8 mouse cellular contexts compared by ENCODE assay signal in genomic region chr19:18716374-18716773, GRCm38 (mm10). TPM values are rescaled to one million over a fixed set of nuclear protein-coding genes. Genes with fewer than 3 reads are reported as not detected.
A peak's percentile ranks its signal among the peaks of the same experiment; 100 is the strongest.
DNase-seq lines count a peak whose midpoint lies in the region; ATAC-seq and TF ChIP-seq lines count a peak whose summit lies in the region.

No protein-coding gene starts in this region.

- no peak overlapping the region for H3K27ac ChIP-seq in kidney, embryonic 14.5 days (ENCODE audit: low read depth, low read length)
- H3K27ac ChIP-seq in left cerebral cortex, adult 2 months, result no peak overlapping the region

- peak; percentile 74 for DNase-seq in kidney, adult 18-20 months
- DNase-seq in ZHBTc4 (ENCODE audit: low read depth, low spot score), result peak; percentile 79
- DNase-seq in embryo, embryonic 10 days (ENCODE audit: low spot score), result peak; percentile 70
- peak; percentile 75 to 85 for DNase-seq in heart, postnatal 10 days
- DNase-seq in left cerebral cortex, adult 2 months (ENCODE audit: extremely low spot score in 1 of 2, low spot score in 2 of 2), result peak; percentile 48 to 65
- peak; percentile 60 to 74 for DNase-seq in natural killer cell, adult 2 months (ENCODE audit: low spot score in 2 of 2)
- peak; percentile 76 for DNase-seq in thymus, postnatal 14 days

- H3K9ac ChIP-seq in kidney, embryonic 14.5 days (ENCODE audit: low read depth, low read length), result no peak overlapping the region

- WGBS in kidney, embryonic 14.5 days, result 30% methylated on average over 1 of the region's 1 CpGs

- H3K27me3 ChIP-seq in kidney, embryonic 14.5 days (ENCODE audit: control insufficient read depth, insufficient read depth, low read length), result no peaks in the 10 kb centered on the region

- no peak overlapping the region for H3K4me3 ChIP-seq in kidney, embryonic 14.5 days (ENCODE audit: low read length)
- H3K4me3 ChIP-seq in left cerebral cortex, adult 2 months, result no peak overlapping the region

- intact Hi-C loops in heart, postnatal 10 days (cut with DNase I), result loop anchor here (2.0 kb wide), 1 partner anchor 118 kb away; no protein-coding TSS in a partner anchor
- intact Hi-C loops in left cerebral cortex, adult 2 months (cut with DNase I), result loop anchor here (2.0 kb wide), 1 partner anchor 118 kb away; no protein-coding TSS in a partner anchor

- no peak overlapping the region for H3K4me2 ChIP-seq in kidney, embryonic 14.5 days (replicated peaks; ENCODE audit: low read depth, low read length)

- peak; percentile 99 for TF ChIP-seq CTCF in left cerebral cortex, adult 2 months (IDR thresholded peaks at IDR 0.05)

- no peak for ATAC-seq in kidney, embryonic 14.5 days (ENCODE audit: low FRiP score, low TSS enrichment)

- no peaks in the 10 kb centered on the region for H3K9me3 ChIP-seq in kidney, embryonic 14.5 days (ENCODE audit: control insufficient read depth, low read length)

- H3K4me1 ChIP-seq in kidney, embryonic 14.5 days (ENCODE audit: control insufficient read depth, insufficient read depth, low read length), result peaks cover 18% of the 10 kb centered on the region; the same call in 1 of the 2 replicates

- H3K36me3 ChIP-seq in kidney, embryonic 14.5 days (ENCODE audit: control insufficient read depth, insufficient read depth, low read length), result peaks cover 12% of the 10 kb centered on the region

RNA-seq across cellular contexts. Expression of gene D030056L22Rik, which starts 3.4 kb away (rescaled TPM):
- polyA plus RNA-seq in kidney, embryonic 14.5 days (2014; fragmentation: Nextera tagmentation; extraction: Ambion mirVana), result 47.8 and 49.5 TPM in 2 replicates
- total RNA-seq in heart, postnatal 10 days (2021), result 10 to 100 TPM in 1 of 2 experiments, 1 to 10 TPM in 1; 9.1 to 13.5 TPM
- 10 to 100 TPM; 20.7 to 25.2 TPM for total RNA-seq in left cerebral cortex, adult 2 months (2021)

RNA-seq across cellular contexts. Expression of gene Trpm6, which starts 33.4 kb away (rescaled TPM):
- polyA plus RNA-seq in kidney, embryonic 14.5 days (2014; fragmentation: Nextera tagmentation; extraction: Ambion mirVana), result 0.33 and 0.61 TPM in 2 replicates
- total RNA-seq in heart, postnatal 10 days (2021), result under 1 TPM; 0.12 TPM
- under 1 TPM; 0.33 to 0.59 TPM for total RNA-seq in left cerebral cortex, adult 2 months (2021)

RNA-seq across cellular contexts. Expression of gene Carnmt1, which starts 45.8 kb away (rescaled TPM):
- polyA plus RNA-seq in kidney, embryonic 14.5 days (2014; fragmentation: Nextera tagmentation; extraction: Ambion mirVana), result 44.8 TPM in 2 replicates
- 10 to 100 TPM; 21.1 to 23.2 TPM for total RNA-seq in heart, postnatal 10 days (2021)
- total RNA-seq in left cerebral cortex, adult 2 months (2021), result 10 to 100 TPM; 12.6 to 12.9 TPM
